17 mouse cellular contexts compared by ENCODE assay signal in the genomic region with DNA sequence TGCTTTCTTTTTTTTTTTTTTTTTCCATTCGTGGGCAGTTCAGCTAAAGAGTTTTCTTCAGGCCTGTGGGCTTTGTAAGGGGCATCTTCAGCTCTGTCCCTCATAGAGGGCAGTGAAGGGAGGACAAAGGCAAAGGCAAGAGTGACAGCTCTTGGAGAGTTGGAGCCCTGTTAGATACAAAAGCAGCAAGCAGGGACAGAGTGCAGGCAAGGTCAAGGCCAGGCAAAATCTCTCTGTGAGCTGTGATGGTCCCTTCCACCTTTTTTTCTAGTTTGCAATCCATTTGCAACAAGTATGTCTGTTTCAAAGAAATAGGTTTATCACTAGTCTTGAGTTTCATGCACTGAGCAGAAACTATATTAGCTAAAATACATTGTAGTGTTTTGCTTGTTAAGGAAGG.
"Had no signal": no experiment of that assay in that cellular context is flagged by ENCODE, and none has a peak within 500 bp of the region (broad histone marks: within the 10 kb centered on the region; RNA-seq: fewer than 3 reads in every experiment).

No protein-coding gene starts in this region.

- H3K36me3 ChIP-seq: midbrain, embryonic 10.5 days; midbrain, embryonic 12.5 days; neural tube, embryonic 13.5 days; neural tube, embryonic 15.5 days; stomach, embryonic 15.5 days had no signal

- H3K27me3 ChIP-seq: midbrain, embryonic 12.5 days; neural tube, embryonic 13.5 days; neural tube, embryonic 15.5 days; stomach, embryonic 15.5 days had no signal

- ATAC-seq: midbrain, embryonic 16.5 days had no signal

- H3K4me1 ChIP-seq: midbrain, embryonic 12.5 days; neural tube, embryonic 13.5 days; neural tube, embryonic 15.5 days; stomach, embryonic 15.5 days had no signal

- H3K27ac ChIP-seq: midbrain, embryonic 10.5 days; midbrain, embryonic 12.5 days; neural tube, embryonic 13.5 days; neural tube, embryonic 15.5 days; stomach, embryonic 15.5 days; stomach, postnatal 0 days had no signal

- H3K9ac ChIP-seq: lung, embryonic 14.5 days; midbrain, embryonic 12.5 days; neural tube, embryonic 13.5 days; neural tube, embryonic 15.5 days; stomach, embryonic 15.5 days had no signal

- DNase-seq: lung, adult 18-20 months; lung, embryonic 14.5 days; lung, postnatal 10 days; lung, postnatal 4 days; midbrain, embryonic 14.5 days; right cerebral cortex, postnatal 14 days; thymus, adult 2 months; thymus, postnatal 25 days; thymus, postnatal 4 days had no signal

- H3K4me2 ChIP-seq: lung, embryonic 14.5 days; midbrain, embryonic 12.5 days; neural tube, embryonic 13.5 days; neural tube, embryonic 15.5 days; stomach, embryonic 15.5 days had no signal

- H3K9me3 ChIP-seq: midbrain, embryonic 10.5 days; midbrain, embryonic 12.5 days; neural tube, embryonic 13.5 days; neural tube, embryonic 15.5 days; stomach, embryonic 15.5 days had no signal

- H3K4me3 ChIP-seq: midbrain, embryonic 10.5 days; midbrain, embryonic 12.5 days; myocyte; neural tube, embryonic 13.5 days; neural tube, embryonic 15.5 days; stomach, embryonic 15.5 days had no signal
